Mouse (Mus musculus): Measurements from ENCODE around the gene Nav1.
A peak's percentile ranks its signal among the peaks of the same experiment; 100 is the strongest.

Gene Nav1

GRCm38 (mm10) chr1:135607019-135607418 is at the start of gene Nav1:
Nav1 (minus strand) TSS chr1:135607295.
- DNase-seq (ENCODE audit: low spot score) = no peak

GRCm38 (mm10) chr1:135653909-135654308 is 46.8 kb upstream of the Nav1 start:
- DNase-seq (ENCODE audit: low spot score) = no peak

- DNase-seq (ENCODE audit: low spot score) = no peak
Observed at GRCm38 (mm10) chr1:135645459-135646195, 38.5 kb upstream of the Nav1 start.

- no peak for DNase-seq (ENCODE audit: low spot score)
Observed at GRCm38 (mm10) chr1:135644110-135644509, 37.0 kb upstream of the Nav1 start.

- no peak for DNase-seq (ENCODE audit: low spot score)
Observed at GRCm38 (mm10) chr1:135643691-135644090, 36.6 kb upstream of the Nav1 start.

GRCm38 (mm10) chr1:135639853-135640252 is 32.8 kb upstream of the Nav1 start:
- DNase-seq (ENCODE audit: low spot score) = no peak

- no peak for DNase-seq (ENCODE audit: low spot score)
Observed at GRCm38 (mm10) chr1:135639093-135639492, 32.0 kb upstream of the Nav1 start.

GRCm38 (mm10) chr1:135637574-135638008 is 30.5 kb upstream of the Nav1 start:
- DNase-seq (ENCODE audit: low spot score) = no peak

- no peak for DNase-seq (ENCODE audit: low spot score)
Observed at GRCm38 (mm10) chr1:135636111-135636511, 29.0 kb upstream of the Nav1 start.

GRCm38 (mm10) chr1:135635323-135636064 is 28.4 kb upstream of the Nav1 start:
- DNase-seq (ENCODE audit: low spot score) = no peak

- no peak for DNase-seq (ENCODE audit: low spot score)
Observed at GRCm38 (mm10) chr1:135634791-135635190, 27.7 kb upstream of the Nav1 start.

- DNase-seq (ENCODE audit: low spot score) = no peak
Observed at GRCm38 (mm10) chr1:135633884-135634283, 26.8 kb upstream of the Nav1 start.

GRCm38 (mm10) chr1:135633478-135633877 is 26.4 kb upstream of the Nav1 start:
- no peak for DNase-seq (ENCODE audit: low spot score)

GRCm38 (mm10) chr1:135632199-135632598 is 25.1 kb upstream of the Nav1 start:
- DNase-seq (ENCODE audit: low spot score) = no peak

GRCm38 (mm10) chr1:135631515-135631914 is 24.4 kb upstream of the Nav1 start:
- peak; percentile 36 for DNase-seq (ENCODE audit: low spot score)

GRCm38 (mm10) chr1:135629846-135630245 is 22.8 kb upstream of the Nav1 start:
- no peak for DNase-seq (ENCODE audit: low spot score)

- DNase-seq (ENCODE audit: low spot score) = no peak
Observed at GRCm38 (mm10) chr1:135626218-135626617, 19.1 kb upstream of the Nav1 start.

- DNase-seq (ENCODE audit: low spot score) = no peak
Observed at GRCm38 (mm10) chr1:135625741-135626140, 18.6 kb upstream of the Nav1 start.

GRCm38 (mm10) chr1:135624646-135625045 is 17.6 kb upstream of the Nav1 start:
- DNase-seq (ENCODE audit: low spot score) = no peak

- DNase-seq (ENCODE audit: low spot score) = no peak
Observed at GRCm38 (mm10) chr1:135623136-135623535, 16.0 kb upstream of the Nav1 start.

GRCm38 (mm10) chr1:135621307-135621706 is 14.2 kb upstream of the Nav1 start:
- DNase-seq (ENCODE audit: low spot score) = no peak

GRCm38 (mm10) chr1:135619932-135620391 is 12.9 kb upstream of the Nav1 start:
- DNase-seq (ENCODE audit: low spot score) = no peak

- no peak for DNase-seq (ENCODE audit: low spot score)
Observed at GRCm38 (mm10) chr1:135619130-135619529, 12.0 kb upstream of the Nav1 start.
